Comparison of ENCODE assay signal across 12 mouse cellular contexts in genomic region chr5:116446552-116446951, GRCm38 (mm10). TPM values are rescaled to one million over a fixed set of nuclear protein-coding genes. Genes with fewer than 3 reads are reported as not detected.
DNase-seq lines count a peak whose midpoint lies in the region; ATAC-seq and TF ChIP-seq lines count a peak whose summit lies in the region.
"Had no signal": no experiment of that assay in that cellular context is flagged by ENCODE, and none has a peak within 500 bp of the region (broad histone marks: within the 10 kb centered on the region; RNA-seq: fewer than 3 reads in every experiment).

No protein-coding gene starts in this region.

- no peak for ATAC-seq in heart, embryonic 13.5 days (ENCODE audit: extremely low read depth, insufficient number of reproducible peaks, low FRiP score, low TSS enrichment)
- 0 out of 2 replicates have a peak, but pooled peaks have one; percentile 20 for ATAC-seq in lung, embryonic 14.5 days (ENCODE audit: insufficient read depth)
- ATAC-seq in neutrophil, adult 5-6 weeks (ENCODE audit: extremely low read depth, insufficient number of reproducible peaks, low FRiP score, poor library complexity, severe bottlenecking) = 0 out of 2 replicates have a peak, but pooled peaks have one; percentile 6
- ATAC-seq: forebrain, embryonic 13.5 days had no signal

- intact Hi-C loops in heart, postnatal 14 days (cut with DNase I) = no loop called here

- H3K36me3 ChIP-seq in heart, embryonic 13.5 days = no peaks in the 10 kb centered on the region
- H3K36me3 ChIP-seq in lung, embryonic 14.5 days (ENCODE audit: insufficient read depth) = no peaks in the 10 kb centered on the region

- peak overlapping the region; percentile 58 for H3K4me2 ChIP-seq in heart, embryonic 13.5 days
- H3K4me2 ChIP-seq in lung, embryonic 14.5 days = peak overlapping the region; percentile 36
- H3K4me2 ChIP-seq: forebrain, embryonic 13.5 days had no signal

- TF ChIP-seq CTCF in lung, embryonic 14.5 days (IDR thresholded peaks at IDR 0.05; ENCODE audit: low read depth) = no peak

- 37% methylated on average over 23 of the region's 23 CpGs for WGBS in heart, embryonic 13.5 days
- WGBS in lung, embryonic 14.5 days = 45% methylated on average over 23 of the region's 23 CpGs

- peaks cover 18% of the 10 kb centered on the region for H3K27me3 ChIP-seq in heart, embryonic 13.5 days (replicated peaks)
- H3K27me3 ChIP-seq in lung, embryonic 14.5 days (ENCODE audit: insufficient read depth, low read length) = no peaks in the 10 kb centered on the region

- H3K27ac ChIP-seq in heart, embryonic 13.5 days (replicated peaks) = 0 out of 2 replicates have a peak overlapping the region, but pooled peaks have one; percentile 48
- no peak overlapping the region for H3K27ac ChIP-seq in lung, embryonic 14.5 days (ENCODE audit: low read depth)
- H3K27ac ChIP-seq: forebrain, embryonic 13.5 days; heart, adult 2 months had no signal

- H3K4me1 ChIP-seq in heart, embryonic 13.5 days = peaks cover 54% of the 10 kb centered on the region
- peaks cover 3% of the 10 kb centered on the region; the same call in 1 of the 2 replicates for H3K4me1 ChIP-seq in lung, embryonic 14.5 days (ENCODE audit: insufficient read depth)

- H3K9ac ChIP-seq in heart, embryonic 13.5 days = peak overlapping the region; percentile 58; the same call in 1 of the 2 replicates
- no peak overlapping the region; the same call in 1 of the 2 replicates for H3K9ac ChIP-seq in lung, embryonic 14.5 days
- H3K9ac ChIP-seq: forebrain, embryonic 13.5 days had no signal

- DNase-seq in heart, postnatal 14 days = no peak
- no peak for DNase-seq in lung, embryonic 14.5 days
- DNase-seq in lung, postnatal 25 days (ENCODE audit: low spot score) = no peak
- peak; percentile 52 for DNase-seq in adipocyte (ENCODE audit: low spot score)
- no peak for DNase-seq in embryo, embryonic 11 days
- DNase-seq in thymus, postnatal 36 days = no peak
- DNase-seq: adrenal gland, postnatal 14 days; heart, adult 2 months; kidney, postnatal 10 days had no signal

- no peaks in the 10 kb centered on the region for H3K9me3 ChIP-seq in heart, embryonic 13.5 days
- no peaks in the 10 kb centered on the region for H3K9me3 ChIP-seq in lung, embryonic 14.5 days (ENCODE audit: low read depth, low read length)
- H3K9me3 ChIP-seq: forebrain, embryonic 13.5 days had no signal

- peak overlapping the region; percentile 35 for H3K4me3 ChIP-seq in heart, embryonic 13.5 days
- no peak overlapping the region for H3K4me3 ChIP-seq in lung, embryonic 14.5 days (ENCODE audit: low read depth, low read length)
- H3K4me3 ChIP-seq: forebrain, embryonic 13.5 days; heart, adult 2 months had no signal

RNA-seq across cellular contexts. Expression of gene Hspb8, which starts 23.9 kb away (rescaled TPM):
- polyA plus RNA-seq in heart, embryonic 13.5 days (2015; fragmentation: Nextera tagmentation; extraction: Ambion mirVana) = 30.6 and 32.6 TPM in 2 replicates
- total RNA-seq in heart, postnatal 14 days (2021) = 100 to 1,000 TPM; 234 to 252 TPM
- 8.1 and 11.1 TPM in 2 replicates for polyA plus RNA-seq in lung, embryonic 14.5 days (2014; fragmentation: Nextera tagmentation; extraction: Ambion mirVana)
- not detected in 2 replicates for total RNA-seq in neutrophil, adult 5-6 weeks (2017)

Comparison
In these comparisons a context has a peak if more than half of its experiments do, and no peak if none do; other contexts are left out.
1. RNA of gene Hspb8, which starts 23.9 kb away (total RNA-seq): 234 to 252 TPM in heart, postnatal 14 days; not detected in neutrophil, adult 5-6 weeks; every median in the first group is over 100 times any median in the second.